Mouse (Mus musculus) thymus, adult 2 months (tissue): Measurements from ENCODE around the gene Slc12a4. TPM values are rescaled to one million over a fixed set of nuclear protein-coding genes. Genes with fewer than 3 reads are reported as not detected.

Experiments used
- DNase-seq: peaks from one replicate; pipeline ENCODE4 v3.0.0; 2021
- H3K27ac ChIP-seq: fragments of 200-500 bp; 2 replicates; pipeline ENCODE4 v1.5.1; 2012; ENCODE audit warnings: low read length, control low read depth; ENCODE audit not compliant: control insufficient read depth, insufficient read depth
- H3K27me3 ChIP-seq: fragments of 200-500 bp; 2 replicates; pipeline ENCODE4 v1.6.1; 2012; ENCODE audit warnings: mild to moderate bottlenecking, low read length, moderate library complexity, mixed read lengths; ENCODE audit not compliant: control insufficient read depth, insufficient read depth
- H3K36me3 ChIP-seq: fragments of 200-500 bp; 2 replicates; pipeline ENCODE4 v1.6.1; 2012; ENCODE audit warnings: mild to moderate bottlenecking, low read length, moderate library complexity; ENCODE audit not compliant: control insufficient read depth, insufficient read depth
- H3K4me1 ChIP-seq: fragments of 200-500 bp; replicated peaks from 2 replicates; pipeline ENCODE4 v1.6.1; 2012; ENCODE audit warnings: low read length; ENCODE audit not compliant: control insufficient read depth, insufficient read depth
- H3K4me3 ChIP-seq: fragments of 200-500 bp; 2 replicates; pipeline ENCODE4 v1.5.1; 2012; ENCODE audit warnings: mild to moderate bottlenecking, low read length, control low read depth, moderate library complexity; ENCODE audit not compliant: control insufficient read depth, insufficient read depth
- CTCF ChIP-seq: fragments of 200-500 bp; IDR thresholded peaks from 2 replicates; pipeline ENCODE4 v1.5.1; 2012; ENCODE audit warnings: mild to moderate bottlenecking, control low read depth, low read length, moderate library complexity, borderline replicate concordance; ENCODE audit not compliant: control insufficient read depth, poor library complexity, insufficient read depth; ENCODE audit errors: extremely low read depth
- POLR2A ChIP-seq: fragments of 200-500 bp; IDR thresholded peaks from 2 replicates; pipeline ENCODE4 v1.6.1; 2012; ENCODE audit warnings: mild to moderate bottlenecking, low read length, control low read depth, moderate library complexity; ENCODE audit not compliant: control insufficient read depth, poor library complexity, insufficient read depth; ENCODE audit errors: extremely low read depth
- WGBS: fragments of 180-500 bp; shearing (Covaris S2); methylation state at CpG from one replicate; pipeline ENCODE4 v1.1.7; 2018; 5-methylcytosine and 5-hydroxymethylcytosine counted together
- polyA plus RNA-seq: library from polyadenylated mRNA; depleted of rRNA; stranded (reverse); fragments of >200 nt; gene quantifications from 2 replicates; pipeline ENCODE4 v1.2.3, GENCODE M21; 2012; rRNA removed

Slc12a4 gene
- polyA plus RNA-seq, 1 experiment = 69.3 TPM

GRCm38 (mm10) chr8:105925123-105925522, 40.8 kb downstream of the Slc12a4 start:
- H3K4me1 ChIP-seq = no peaks in the 10 kb centered on the region
- WGBS = 93% methylated on average over 3 of the region's 3 CpGs
- TF ChIP-seq POLR2A (no peak), CTCF (no peak)

DNA sequence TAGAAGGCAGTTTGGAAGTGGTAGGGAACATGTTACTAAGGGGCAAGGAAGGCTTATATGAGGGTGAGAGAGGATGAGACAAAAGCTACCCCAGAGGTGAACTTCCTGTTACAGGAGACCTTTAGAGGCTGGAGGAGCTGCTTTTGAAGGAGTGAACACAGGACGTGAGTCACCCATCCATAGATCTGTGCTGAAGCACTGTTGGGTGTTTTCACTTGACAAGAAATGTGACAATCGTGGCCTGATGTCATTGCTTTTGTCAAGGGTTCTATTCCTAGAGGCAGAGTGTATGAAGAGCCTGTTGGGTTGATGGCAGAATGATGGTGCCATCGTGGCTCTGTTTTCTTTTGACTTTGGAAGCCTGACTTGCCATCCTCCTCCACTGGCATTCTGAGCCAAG, 46.5 kb downstream of the Slc12a4 start:
- Histone ChIP-seq H3K27ac (peak overlapping the region; percentile 31), H3K27me3 (no peaks in the 10 kb centered on the region), H3K4me3 (no peak overlapping the region), H3K4me1 (peaks cover 6% of the 10 kb centered on the region), H3K36me3 (no peaks in the 10 kb centered on the region)
- no peak for DNase-seq
- no peak for TF ChIP-seq CTCF
- no peak for TF ChIP-seq POLR2A
- 77% methylated on average over 3 of the region's 3 CpGs for WGBS

More at GRCm38 (mm10) chr8:105925123-105925522, 40.8 kb downstream of the Slc12a4 start:
- Histone ChIP-seq H3K4me3 (no peak overlapping the region), H3K27me3 (no peaks in the 10 kb centered on the region), H3K27ac (no peak overlapping the region), H3K36me3 (peaks cover 6% of the 10 kb centered on the region; the same call in 1 of the 2 replicates)
- DNase-seq = no peak

GRCm38 (mm10) chr8:105900941-105901616, 64.8 kb downstream of the Slc12a4 start:
- Histone ChIP-seq H3K4me1 (0 out of 2 replicates have a peak, but pooled peaks cover 2% of the 10 kb centered on the region), H3K36me3 (no peaks in the 10 kb centered on the region), H3K4me3 (peak overlapping the region; percentile 91), H3K27me3 (no peaks in the 10 kb centered on the region), H3K27ac (peak overlapping the region; percentile 39)
- TF ChIP-seq CTCF (no peak), POLR2A (no peak)
- 24% methylated on average over 16 of the region's 16 CpGs for WGBS
- no peak for DNase-seq

DNA sequence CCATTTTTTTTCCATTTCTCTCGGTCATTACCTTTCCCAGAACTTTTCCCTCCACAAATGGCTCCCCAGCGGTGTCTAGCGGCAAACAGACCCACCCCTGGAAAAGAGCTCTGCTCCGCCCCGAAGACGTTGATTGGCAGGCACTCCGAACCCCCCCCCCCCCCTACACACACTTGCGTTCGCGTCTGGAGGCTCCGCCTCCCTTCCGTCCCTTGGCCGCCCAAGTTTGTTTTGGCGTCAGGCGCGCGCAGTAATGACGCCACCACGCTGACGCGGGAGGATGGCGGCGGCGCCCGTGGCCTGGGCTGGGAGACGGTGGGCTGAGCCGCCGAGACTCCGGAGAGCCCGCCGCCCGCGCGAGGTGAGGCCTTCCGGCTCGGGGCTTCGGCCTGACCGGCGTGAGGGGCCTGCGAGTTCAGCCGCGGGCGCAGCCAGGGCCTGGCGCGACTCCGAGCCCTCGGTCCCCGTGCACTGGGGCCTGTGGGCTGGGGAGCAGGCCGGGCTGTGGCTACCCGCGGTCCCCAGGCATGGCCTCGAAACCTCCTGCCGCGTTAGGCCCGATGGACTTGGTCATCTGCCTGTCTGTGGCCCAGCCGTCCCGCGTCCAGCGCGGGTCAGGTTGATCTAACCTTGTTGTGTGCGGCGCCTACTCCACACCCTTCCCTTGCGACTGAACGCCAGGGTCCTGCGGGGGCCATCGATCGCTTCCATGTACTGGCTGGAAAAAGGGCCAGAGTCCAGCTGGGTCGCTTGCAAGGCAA, 65.5 kb downstream of the Slc12a4 start, which contains the start of gene Pskh1:
Gene Pskh1 (plus strand): TSS at position 262 of the 761 bp plus-strand sequence.
- peak; percentile 88 for TF ChIP-seq POLR2A
- TF ChIP-seq CTCF = peak; percentile 55; the same call in 1 of the 2 replicates
- peak; percentile 92 for DNase-seq
- peak within 1 kb of the TSS; percentile 91 for H3K4me3 ChIP-seq
- H3K36me3 ChIP-seq = no peaks in the 10 kb centered on the region
- H3K27me3 ChIP-seq = no peaks in the 10 kb centered on the region
- H3K4me1 ChIP-seq = 0 out of 2 replicates have a peak, but pooled peaks cover 2% of the 10 kb centered on the region
- H3K27ac ChIP-seq = peak within 1 kb of the TSS; percentile 39
- under 1% methylated on average over 68 of the region's 68 CpGs for WGBS

DNA sequence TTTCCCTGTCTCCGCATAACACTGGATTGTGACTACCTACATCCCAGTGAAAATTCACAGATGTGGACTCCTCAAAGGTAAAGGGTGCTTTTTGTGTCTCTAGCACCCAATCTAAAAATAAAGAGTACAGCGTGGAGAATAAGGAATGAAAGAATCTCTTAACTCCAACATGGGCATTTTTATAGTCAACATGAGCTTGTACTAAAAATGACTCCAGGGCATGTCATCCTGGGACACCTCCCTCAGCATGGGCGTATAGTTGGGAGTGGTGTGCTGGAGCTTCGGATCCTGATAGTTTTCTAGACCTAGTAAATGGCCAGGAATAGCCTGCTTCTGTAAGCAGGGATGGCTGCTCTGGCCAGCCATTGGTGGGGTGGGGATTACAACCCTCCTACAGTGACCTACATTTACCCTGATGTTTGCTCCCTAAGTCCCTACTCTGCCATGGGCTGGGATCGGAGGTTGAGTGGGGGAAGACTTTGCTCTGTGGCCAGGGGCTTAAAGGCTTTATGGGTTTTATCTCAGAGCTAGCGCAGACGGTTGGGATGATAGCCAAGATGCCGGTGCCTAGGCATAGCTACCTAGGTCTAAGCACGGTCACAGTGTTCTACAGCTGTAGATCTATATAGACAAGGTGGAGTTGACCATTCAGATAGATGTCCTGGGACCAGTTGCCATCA, 68.0 kb downstream of the Slc12a4 start:
- Histone ChIP-seq H3K27me3 (no peaks in the 10 kb centered on the region), H3K36me3 (no peaks in the 10 kb centered on the region), H3K27ac (no peak overlapping the region), H3K4me1 (0 out of 2 replicates have a peak, but pooled peaks cover 2% of the 10 kb centered on the region), H3K4me3 (no peak overlapping the region)
- no peak for DNase-seq
- WGBS = 94% methylated on average over 9 of the region's 9 CpGs
- no peak for TF ChIP-seq POLR2A
- no peak for TF ChIP-seq CTCF

Other genes with a start within 250 kb of the Slc12a4 start
- 7.3 and 8.5 TPM in 2 replicates for gene Gfod2, start 207.4 kb downstream of the Slc12a4 start, polyA plus RNA-seq
- 47.1 and 53.0 TPM in 2 replicates for gene Ranbp10, start 138.7 kb downstream of the Slc12a4 start, polyA plus RNA-seq
- gene Tsnaxip1, start 138.4 kb downstream of the Slc12a4 start, polyA plus RNA-seq = 0.05 TPM in 2 replicates
- 53.2 TPM in 2 replicates for gene Cenpt, start 112.8 kb downstream of the Slc12a4 start, polyA plus RNA-seq
- 75.3 and 84.9 TPM in 2 replicates for gene Thap11, start 111.0 kb downstream of the Slc12a4 start, polyA plus RNA-seq
- gene Nutf2, start 105.5 kb downstream of the Slc12a4 start, polyA plus RNA-seq = 52.4 and 54.4 TPM in 2 replicates
- gene Edc4, start 85.2 kb downstream of the Slc12a4 start, polyA plus RNA-seq = 193 and 207 TPM in 2 replicates
- gene Nrn1l, start 72.5 kb downstream of the Slc12a4 start, polyA plus RNA-seq = 5.0 and 5.3 TPM in 2 replicates
- gene Pskh1, start 65.7 kb downstream of the Slc12a4 start, polyA plus RNA-seq = 51.2 and 56.5 TPM in 2 replicates
- 6.9 and 8.4 TPM in 2 replicates for gene Ctrl, start 32.2 kb downstream of the Slc12a4 start, polyA plus RNA-seq
- gene Psmb10, start 27.7 kb downstream of the Slc12a4 start, polyA plus RNA-seq = 375 and 484 TPM in 2 replicates
- gene Lcat, start 22.7 kb downstream of the Slc12a4 start, polyA plus RNA-seq = 5.3 and 6.0 TPM in 2 replicates
- 0.09 TPM in 1 of 2 replicates, not detected in the other for gene Dpep3, start 13.3 kb upstream of the Slc12a4 start, polyA plus RNA-seq
- gene Dus2, start 25.2 kb upstream of the Slc12a4 start, polyA plus RNA-seq = 19.8 and 22.3 TPM in 2 replicates
- gene Dpep2nb, start 39.9 kb upstream of the Slc12a4 start, polyA plus RNA-seq = not detected in 2 replicates
- gene Ddx28, start 45.8 kb upstream of the Slc12a4 start, polyA plus RNA-seq = 16.7 and 20.3 TPM in 2 replicates
- 161 and 186 TPM in 2 replicates for gene Nfatc3, start 92.7 kb upstream of the Slc12a4 start, polyA plus RNA-seq
- gene Esrp2, start 170.9 kb upstream of the Slc12a4 start, polyA plus RNA-seq = 24.5 and 29.9 TPM in 2 replicates
- gene Pla2g15, start 184.3 kb upstream of the Slc12a4 start, polyA plus RNA-seq = 17.4 and 18.2 TPM in 2 replicates
- gene Slc7a6, start 202.8 kb upstream of the Slc12a4 start, polyA plus RNA-seq = 96.3 and 103 TPM in 2 replicates
- 44.9 and 45.5 TPM in 2 replicates for gene Slc7a6os, start 244.8 kb upstream of the Slc12a4 start, polyA plus RNA-seq
- gene Prmt7, start 244.8 kb upstream of the Slc12a4 start, polyA plus RNA-seq = 34.0 and 36.7 TPM in 2 replicates